Mouse (Mus musculus) yolk sac, embryonic 10.5 days (tissue): ENCODE data around the gene Iqcc.

Source experiments
- DNase-seq: peaks from one replicate; pipeline ENCODE4 v3.0.0-alpha.2; 2017; ENCODE audit warnings: low spot score

Gene Iqcc

GRCm38 (mm10) chr4:129578466-129578865, 40.4 kb downstream of the Iqcc start, which contains the start of gene Fam167b:
TSS of gene Fam167b (minus strand) at chr4:129578549.
- no peak for DNase-seq

GRCm38 (mm10) chr4:129577688-129578087, 41.2 kb downstream of the Iqcc start:
- no peak for DNase-seq

- DNase-seq = no peak
These were observed 41.9 kb downstream of the Iqcc start for GRCm38 (mm10) chr4:129576863-129577491.

- no peak for DNase-seq
These were observed 43.6 kb downstream of the Iqcc start for GRCm38 (mm10) chr4:129575171-129575844.

- no peak for DNase-seq
These were observed 45.5 kb downstream of the Iqcc start, which contains the start of gene Lck for GRCm38 (mm10) chr4:129573430-129573829. TSS of gene Lck (minus strand) at chr4:129573641.

GRCm38 (mm10) chr4:129573093-129573370, 45.9 kb downstream of the Iqcc start:
- no peak for DNase-seq

- DNase-seq = no peak
These were observed 46.4 kb downstream of the Iqcc start for GRCm38 (mm10) chr4:129572236-129573092.

GRCm38 (mm10) chr4:129571551-129572084, 47.3 kb downstream of the Iqcc start:
- DNase-seq = no peak

- no peak for DNase-seq
These were observed 48.9 kb downstream of the Iqcc start for GRCm38 (mm10) chr4:129570028-129570427.

GRCm38 (mm10) chr4:129568366-129568765, 50.5 kb downstream of the Iqcc start:
- DNase-seq = no peak

- no peak for DNase-seq
These were observed 53.8 kb downstream of the Iqcc start for GRCm38 (mm10) chr4:129565139-129565538.
